Mouse (Mus musculus) liver, embryonic 14.5 days (tissue): ENCODE results near the gene Itih3. TPM values are rescaled to one million over a fixed set of nuclear protein-coding genes. Genes with fewer than 3 reads are reported as not detected.
A peak's percentile ranks its signal among the peaks of the same experiment; 100 is the strongest.

Experiments used
- ATAC-seq: fragments of 200-750 bp; cut with Nextera tagmentation; 2 replicates; pipeline ENCODE4 v1.8.0; 2017; ENCODE audit warnings: moderate number of reproducible peaks, mild to moderate bottlenecking, moderate library complexity; ENCODE audit not compliant: insufficient read depth
- DNase-seq, 3 experiments: peaks; one replicate each; pipeline ENCODE4 v3.0.0-alpha.2; 2012 to 2013; ENCODE audit warnings: low read depth in 3 of 3, low spot score in 3 of 3
- H3K27ac ChIP-seq: fragments of 300-500 bp; sonication (generic); 2 replicates; pipeline ENCODE4 v1.5.1; 2014; ENCODE audit warnings: moderate library complexity, mild to moderate bottlenecking, control low read depth, inconsistent platforms
- H3K27me3 ChIP-seq: fragments of 300-500 bp; sonication (generic); 2 replicates; pipeline ENCODE4 v1.6.1; 2014; ENCODE audit warnings: mild to moderate bottlenecking, low read length, moderate library complexity; ENCODE audit not compliant: control insufficient read depth, insufficient read depth
- H3K36me3 ChIP-seq: fragments of 300-500 bp; sonication (generic); replicated peaks from 2 replicates; pipeline ENCODE4 v1.6.1; 2014; ENCODE audit warnings: low read depth; ENCODE audit not compliant: control insufficient read depth, insufficient read depth
- H3K4me1 ChIP-seq, 2 experiments: fragments of 200-500 bp in 1 of 2; fragments of 300-500 bp in 1 of 2; sonication (generic) in 1 of 2; replicated peaks; 2 replicates each; pipeline ENCODE4 v1.6.1; 2012 to 2014; ENCODE audit warnings: antibody characterized with exemption in 1 of 2, inconsistent platforms in 1 of 2, low read length in 1 of 2; ENCODE audit not compliant: control insufficient read depth in 2 of 2, insufficient read depth in 2 of 2
- H3K4me2 ChIP-seq: fragments of 300-500 bp; sonication (generic); 2 replicates; pipeline ENCODE4 v1.6.1; 2014; ENCODE audit warnings: low read depth, mild to moderate bottlenecking, control low read depth, moderate library complexity
- H3K4me3 ChIP-seq, 2 experiments: fragments of 200-500 bp in 1 of 2; fragments of 300-500 bp in 1 of 2; sonication (generic) in 1 of 2; 2 replicates each; pipeline ENCODE4 v1.5.1; 2012 to 2014; ENCODE audit warnings: low read depth in 2 of 2, low read length in 2 of 2, mild to moderate bottlenecking in 2 of 2, control low read depth in 1 of 2, inconsistent platforms in 1 of 2, moderate library complexity in 1 of 2; ENCODE audit not compliant: insufficient read depth in 1 of 2
- H3K9ac ChIP-seq: fragments of 300-500 bp; sonication (generic); replicated peaks from 2 replicates; pipeline ENCODE4 v1.6.1; 2014; ENCODE audit warnings: mild to moderate bottlenecking, control low read depth, moderate library complexity
- H3K9me3 ChIP-seq: fragments of 300-500 bp; sonication (generic); 2 replicates; pipeline ENCODE4 v1.6.1; 2016; ENCODE audit warnings: low read length, mixed read lengths; ENCODE audit not compliant: control insufficient read depth
- CTCF ChIP-seq: IDR thresholded peaks from 2 replicates; pipeline ENCODE4 v1.5.1; 2016; ENCODE audit warnings: antibody characterized with exemption, low read depth, control low read depth
- EP300 ChIP-seq: IDR thresholded peaks from 2 replicates; pipeline ENCODE4 v1.6.1; 2016; ENCODE audit warnings: antibody characterized with exemption, low read depth
- whole genome bisulfite sequencing: fragments of 180-500 bp; shearing (Covaris S2); extraction: QIAGEN DNeasy Blood & Tissue Kit; methylation state at CpG from one replicate; pipeline ENCODE4 v1.1.7; 2014; ENCODE audit not compliant: insufficient replicate concordance; 5-methylcytosine and 5-hydroxymethylcytosine counted together
- polyA plus RNA-seq, 2 experiments: library from polyadenylated mRNA; depleted of rRNA in 1 of 2; stranded (reverse) in 1 of 2; unstranded in 1 of 2; fragments of >200 nt; fragmentation: Nextera tagmentation in 1 of 2; extraction: Ambion mirVana in 1 of 2; gene quantifications; 2 replicates each; pipeline versions ENCODE4 v1.2.1 to v1.2.3; 2012 to 2014

Itih3 gene
- polyA plus RNA-seq, 2 experiments: 152 to 275 TPM

GRCm38 (mm10) chr14:30913404-30913803 lies 10.2 kb downstream of the Itih3 start:
- no peaks in the 10 kb centered on the region for H3K36me3 ChIP-seq
- TF ChIP-seq CTCF (no peak), EP300 (no peak)
- H3K4me1 ChIP-seq: peaks cover 0 to 3% of the 10 kb centered on the region in 2 experiments; a peak in 2 of 4 replicates
- ATAC-seq (no peak), DNase-seq (no peak)
- H3K27ac ChIP-seq: no peak overlapping the region
- 59% methylated on average over 5 of the region's 5 CpGs for WGBS
- no peaks in the 10 kb centered on the region for H3K9me3 ChIP-seq
- no peak overlapping the region for H3K4me2 ChIP-seq
- no peak overlapping the region for H3K4me3 ChIP-seq
- H3K27me3 ChIP-seq: no peaks in the 10 kb centered on the region
- no peak overlapping the region for H3K9ac ChIP-seq

- no peaks in the 10 kb centered on the region for H3K27me3 ChIP-seq
- H3K9ac ChIP-seq: no peak overlapping the region
- 64% methylated on average over 8 of the region's 8 CpGs for WGBS
- no peaks in the 10 kb centered on the region for H3K36me3 ChIP-seq
- no peaks in the 10 kb centered on the region for H3K9me3 ChIP-seq
- no peak overlapping the region for H3K27ac ChIP-seq
- H3K4me2 ChIP-seq: no peak overlapping the region
- ATAC-seq (no peak), DNase-seq (no peak)
- H3K4me3 ChIP-seq: no peak overlapping the region
- TF ChIP-seq CTCF (no peak), EP300 (no peak)
- peaks cover 0 to 8% of the 10 kb centered on the region in 2 experiments; a peak in 2 of 4 replicates for H3K4me1 ChIP-seq
Measured at GRCm38 (mm10) chr14:30912641-30913040, 10.9 kb downstream of the Itih3 start.

GRCm38 (mm10) chr14:30911141-30911540 lies 12.4 kb downstream of the Itih3 start:
- Histone ChIP-seq H3K9ac (no peak overlapping the region), H3K36me3 (no peaks in the 10 kb centered on the region), H3K27ac (no peak overlapping the region), H3K27me3 (no peaks in the 10 kb centered on the region), H3K4me3 (no peak overlapping the region), H3K4me1 (peaks cover 0 to 11% of the 10 kb centered on the region in 2 experiments; a peak in 2 of 4 replicates), H3K9me3 (no peaks in the 10 kb centered on the region), H3K4me2 (no peak overlapping the region)
- TF ChIP-seq CTCF (no peak), EP300 (no peak)
- ATAC-seq (no peak), DNase-seq (no peak)
- 73% methylated on average over 8 of the region's 8 CpGs for WGBS

- Histone ChIP-seq H3K9ac (no peak overlapping the region), H3K27ac (no peak overlapping the region), H3K36me3 (no peaks in the 10 kb centered on the region), H3K4me2 (no peak overlapping the region), H3K4me3 (no peak overlapping the region), H3K4me1 (peaks cover 0 to 11% of the 10 kb centered on the region in 2 experiments; a peak in 2 of 4 replicates), H3K27me3 (no peaks in the 10 kb centered on the region), H3K9me3 (no peaks in the 10 kb centered on the region)
- ATAC-seq (peak; percentile 57; the same call in 1 of the 2 replicates), DNase-seq (peak in 1 of 3 experiments; percentile 31)
- TF ChIP-seq EP300 (no peak), CTCF (no peak)
- 43% methylated on average over 3 of the region's 3 CpGs for WGBS
Measured at GRCm38 (mm10) chr14:30907814-30908265, 15.7 kb downstream of the Itih3 start.

- TF ChIP-seq CTCF (no peak), EP300 (no peak)
Measured at GRCm38 (mm10) chr14:30906001-30906400, 17.6 kb downstream of the Itih3 start.

More at GRCm38 (mm10) chr14:30906001-30906400, 17.6 kb downstream of the Itih3 start:
- no peak for DNase-seq
- no peak for ATAC-seq
- H3K4me2 ChIP-seq: no peak overlapping the region
- no peaks in the 10 kb centered on the region for H3K27me3 ChIP-seq
- WGBS: 72% methylated on average over 6 of the region's 6 CpGs
- no peak overlapping the region for H3K27ac ChIP-seq
- H3K9me3 ChIP-seq: no peaks in the 10 kb centered on the region
- H3K4me3 ChIP-seq: no peak overlapping the region
- H3K4me1 ChIP-seq: peaks cover 0 to 11% of the 10 kb centered on the region in 2 experiments; a peak in 2 of 4 replicates
- H3K9ac ChIP-seq: no peak overlapping the region
- no peaks in the 10 kb centered on the region for H3K36me3 ChIP-seq
